Mouse (Mus musculus): Measurements from ENCODE around the gene Mtnr1a. TPM values are rescaled to one million over a fixed set of nuclear protein-coding genes. Genes with fewer than 3 reads are reported as not detected.
A peak's percentile ranks its signal among the peaks of the same experiment; 100 is the strongest.

Gene Mtnr1a
- polyA plus RNA-seq, 1 experiment from 2014 or later = 0.30 TPM

DNA sequence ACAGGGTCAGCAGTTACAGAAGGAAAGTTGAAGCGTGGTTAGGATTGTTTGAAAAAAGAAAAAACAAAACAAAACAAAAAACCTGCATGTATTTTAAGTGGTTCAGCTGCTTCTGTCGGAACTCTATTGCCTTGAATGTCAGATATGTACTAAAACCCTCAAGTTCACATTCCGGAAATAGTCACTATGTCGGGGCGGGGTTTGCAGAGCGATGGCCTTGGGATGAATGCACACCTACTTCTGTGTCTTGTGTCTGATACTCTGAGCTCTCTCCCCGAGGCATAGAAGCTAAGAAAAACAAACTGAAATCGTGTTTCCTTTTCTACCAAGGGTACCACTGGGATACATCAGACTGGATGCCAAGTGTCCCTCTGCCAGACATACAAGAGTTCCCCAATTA is 18.5 kb upstream of the Mtnr1a start:
- H3K27ac ChIP-seq (ENCODE audit: low read depth) = no peak overlapping the region
- no peaks in the 10 kb centered on the region for H3K4me1 ChIP-seq (ENCODE audit: insufficient read depth)
- WGBS = 78% methylated on average over 8 of the region's 8 CpGs
- DNase-seq (no peak), ATAC-seq (ENCODE audit: insufficient read depth) (no peak)
- no peaks in the 10 kb centered on the region for H3K27me3 ChIP-seq (ENCODE audit: insufficient read depth, low read length)
- no peaks in the 10 kb centered on the region for H3K9me3 ChIP-seq (ENCODE audit: low read depth, low read length)
- H3K36me3 ChIP-seq (ENCODE audit: insufficient read depth) = peaks cover 73% of the 10 kb centered on the region
- TF ChIP-seq CTCF (IDR thresholded peaks at IDR 0.05; ENCODE audit: low read depth) = no peak
- H3K4me3 ChIP-seq (ENCODE audit: low read depth, low read length) = no peak overlapping the region
- H3K9ac ChIP-seq = no peak overlapping the region
- no peak overlapping the region for H3K4me2 ChIP-seq

DNA sequence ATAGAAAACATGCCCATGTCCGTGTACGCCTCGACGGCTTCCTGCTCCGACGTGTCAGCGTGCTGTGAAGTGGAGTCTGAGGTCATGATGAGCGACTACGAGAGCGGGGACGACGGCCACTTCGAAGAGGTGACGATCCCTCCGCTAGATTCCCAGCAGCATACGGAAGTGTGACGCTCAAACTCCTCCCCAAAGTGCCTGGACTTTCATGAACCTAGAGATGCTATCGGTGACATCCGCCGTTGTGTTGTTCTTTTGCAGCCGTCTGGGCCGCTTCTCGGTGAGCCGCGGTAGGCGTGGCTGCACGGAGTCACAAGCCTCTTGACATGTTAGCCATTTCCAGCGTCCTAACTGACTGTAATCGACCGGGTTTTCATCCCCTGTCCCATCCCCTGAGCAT is 17.7 kb upstream of the Mtnr1a start:
- ATAC-seq (ENCODE audit: insufficient read depth) (no peak), DNase-seq (no peak)
- no peaks in the 10 kb centered on the region for H3K4me1 ChIP-seq (ENCODE audit: insufficient read depth)
- H3K4me3 ChIP-seq (ENCODE audit: low read depth, low read length) = no peak overlapping the region
- no peak for TF ChIP-seq CTCF (IDR thresholded peaks at IDR 0.05; ENCODE audit: low read depth)
- H3K9ac ChIP-seq = no peak overlapping the region
- WGBS = 93% methylated on average over 30 of the region's 30 CpGs
- peaks cover 73% of the 10 kb centered on the region for H3K36me3 ChIP-seq (ENCODE audit: insufficient read depth)
- no peaks in the 10 kb centered on the region for H3K9me3 ChIP-seq (ENCODE audit: low read depth, low read length)
- H3K27ac ChIP-seq (ENCODE audit: low read depth) = no peak overlapping the region
- H3K4me2 ChIP-seq = no peak overlapping the region
- no peaks in the 10 kb centered on the region for H3K27me3 ChIP-seq (ENCODE audit: insufficient read depth, low read length)

DNA sequence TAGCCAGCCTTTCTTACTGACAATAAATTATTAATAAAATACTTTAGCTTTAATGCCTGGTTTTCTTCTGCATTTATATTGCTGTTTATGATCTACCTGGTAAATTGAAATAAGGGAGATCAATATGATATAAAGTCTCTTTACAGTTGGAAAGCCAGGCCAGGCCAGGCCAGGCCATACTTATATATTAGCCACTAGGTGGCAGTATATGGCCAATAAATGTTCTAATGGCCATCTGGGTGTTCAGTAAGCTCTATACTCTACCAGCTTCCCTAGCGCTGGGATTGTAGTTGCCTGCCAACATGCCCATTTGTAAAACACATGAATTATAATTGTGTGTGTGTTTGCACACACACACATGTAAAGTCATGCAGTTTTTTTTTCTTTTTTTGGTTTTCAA is 16.7 kb upstream of the Mtnr1a start:
- no peaks in the 10 kb centered on the region for H3K27me3 ChIP-seq (ENCODE audit: insufficient read depth, low read length)
- H3K4me3 ChIP-seq (ENCODE audit: low read depth, low read length) = no peak overlapping the region
- H3K4me2 ChIP-seq = no peak overlapping the region
- no peaks in the 10 kb centered on the region for H3K4me1 ChIP-seq (ENCODE audit: insufficient read depth)
- 88% methylated on average over 1 of the region's 1 CpGs for WGBS
- TF ChIP-seq CTCF (IDR thresholded peaks at IDR 0.05; ENCODE audit: low read depth) = peak; percentile 64
- ATAC-seq (ENCODE audit: insufficient read depth) = peak; percentile 69; the same call in 1 of the 2 replicates
- H3K9ac ChIP-seq = no peak overlapping the region
- no peaks in the 10 kb centered on the region for H3K9me3 ChIP-seq (ENCODE audit: low read depth, low read length)
- DNase-seq = peak; percentile 73
- H3K27ac ChIP-seq (ENCODE audit: low read depth) = no peak overlapping the region
- peaks cover 63% of the 10 kb centered on the region for H3K36me3 ChIP-seq (ENCODE audit: insufficient read depth)

DNA sequence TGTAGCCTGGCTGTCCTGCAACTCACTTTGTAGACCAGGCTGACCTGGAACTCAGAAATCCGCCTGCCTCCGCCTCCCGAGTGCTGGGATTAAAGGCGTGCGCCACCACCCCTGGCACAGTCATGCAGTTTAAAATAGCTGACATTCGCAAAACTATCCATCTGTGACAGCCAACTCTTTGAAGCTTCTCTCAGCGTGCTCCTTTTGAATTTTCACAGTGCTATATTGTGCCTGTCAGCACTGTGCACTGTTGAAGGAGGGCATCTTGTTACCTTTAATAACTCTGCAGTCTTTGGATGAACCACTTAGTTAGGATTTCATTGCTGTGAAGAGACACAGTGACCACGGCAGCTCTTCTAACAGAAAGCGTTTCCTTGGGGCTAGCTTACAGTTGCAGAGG is 16.3 kb upstream of the Mtnr1a start:
- WGBS = 90% methylated on average over 9 of the region's 9 CpGs
- H3K4me3 ChIP-seq (ENCODE audit: low read depth, low read length) = no peak overlapping the region
- no peak for TF ChIP-seq CTCF (IDR thresholded peaks at IDR 0.05; ENCODE audit: low read depth)
- no peak overlapping the region for H3K4me2 ChIP-seq
- H3K9me3 ChIP-seq (ENCODE audit: low read depth, low read length) = no peaks in the 10 kb centered on the region
- ATAC-seq (ENCODE audit: insufficient read depth) (no peak), DNase-seq (no peak)
- H3K27me3 ChIP-seq (ENCODE audit: insufficient read depth, low read length) = no peaks in the 10 kb centered on the region
- H3K4me1 ChIP-seq (ENCODE audit: insufficient read depth) = no peaks in the 10 kb centered on the region
- no peak overlapping the region for H3K27ac ChIP-seq (ENCODE audit: low read depth)
- H3K9ac ChIP-seq = no peak overlapping the region
- peaks cover 61% of the 10 kb centered on the region for H3K36me3 ChIP-seq (ENCODE audit: insufficient read depth)

DNA sequence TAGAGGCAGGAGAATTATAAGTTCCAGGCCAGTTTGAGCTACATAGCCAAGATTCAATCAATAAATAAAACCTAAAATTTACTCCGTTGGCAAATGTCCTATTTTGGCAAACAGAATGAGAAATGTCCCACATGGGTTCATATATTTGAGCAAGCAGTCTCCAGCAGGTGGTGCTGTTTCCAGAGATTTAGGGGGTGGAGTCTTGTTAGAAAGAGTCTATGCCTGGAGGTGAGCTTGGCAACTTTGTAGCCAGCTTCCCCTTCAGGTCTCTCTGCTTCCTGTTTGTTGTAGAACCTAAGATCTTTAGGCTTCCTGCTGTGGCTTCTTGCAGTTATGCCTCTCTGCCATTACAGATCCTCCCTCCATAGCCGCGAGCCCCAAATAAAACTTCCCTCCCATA is 13.4 kb upstream of the Mtnr1a start:
- H3K4me3 ChIP-seq (ENCODE audit: low read depth, low read length) = no peak overlapping the region
- H3K9me3 ChIP-seq (ENCODE audit: low read depth, low read length) = no peaks in the 10 kb centered on the region
- no peak overlapping the region for H3K4me2 ChIP-seq
- DNase-seq (no peak), ATAC-seq (ENCODE audit: insufficient read depth) (no peak)
- no peak overlapping the region for H3K27ac ChIP-seq (ENCODE audit: low read depth)
- H3K36me3 ChIP-seq (ENCODE audit: insufficient read depth) = peaks cover 40% of the 10 kb centered on the region
- no peak overlapping the region for H3K9ac ChIP-seq
- TF ChIP-seq CTCF (IDR thresholded peaks at IDR 0.05; ENCODE audit: low read depth) = no peak
- no peaks in the 10 kb centered on the region for H3K4me1 ChIP-seq (ENCODE audit: insufficient read depth)
- 96% methylated on average over 3 of the region's 3 CpGs for WGBS
- H3K27me3 ChIP-seq (ENCODE audit: insufficient read depth, low read length) = no peaks in the 10 kb centered on the region

DNA sequence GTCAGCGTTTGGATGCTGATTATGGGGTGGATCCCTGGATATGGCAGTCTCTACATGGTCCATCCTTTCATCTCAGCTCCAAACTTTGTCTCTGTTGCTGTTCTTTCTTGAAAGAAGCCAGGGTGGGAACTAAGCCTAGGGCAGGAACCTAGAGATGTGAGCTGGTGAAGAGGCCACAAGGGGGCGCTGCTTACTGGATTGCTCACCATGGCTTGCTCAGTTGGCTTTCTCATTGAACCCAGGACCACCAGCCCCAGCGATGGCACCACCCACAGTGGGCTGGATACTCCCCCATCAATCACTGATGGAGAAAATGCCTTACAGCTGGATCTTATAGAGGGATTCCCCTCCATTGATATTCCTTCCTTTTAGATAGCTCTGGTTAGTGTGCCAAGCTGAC is 12.1 kb upstream of the Mtnr1a start:
- no peak overlapping the region for H3K27ac ChIP-seq (ENCODE audit: low read depth)
- H3K9ac ChIP-seq = no peak overlapping the region
- no peaks in the 10 kb centered on the region for H3K27me3 ChIP-seq (ENCODE audit: insufficient read depth, low read length)
- no peak overlapping the region for H3K4me2 ChIP-seq
- no peaks in the 10 kb centered on the region for H3K9me3 ChIP-seq (ENCODE audit: low read depth, low read length)
- ATAC-seq (ENCODE audit: insufficient read depth) = no peak
- H3K4me1 ChIP-seq (ENCODE audit: insufficient read depth) = no peaks in the 10 kb centered on the region
- WGBS = 24% methylated on average over 2 of the region's 3 CpGs
- no peak overlapping the region for H3K4me3 ChIP-seq (ENCODE audit: low read depth, low read length)
- H3K36me3 ChIP-seq (ENCODE audit: insufficient read depth) = peaks cover 27% of the 10 kb centered on the region
- TF ChIP-seq CTCF (IDR thresholded peaks at IDR 0.05; ENCODE audit: low read depth) = peak; percentile 42
- peak; percentile 25 for DNase-seq

DNA sequence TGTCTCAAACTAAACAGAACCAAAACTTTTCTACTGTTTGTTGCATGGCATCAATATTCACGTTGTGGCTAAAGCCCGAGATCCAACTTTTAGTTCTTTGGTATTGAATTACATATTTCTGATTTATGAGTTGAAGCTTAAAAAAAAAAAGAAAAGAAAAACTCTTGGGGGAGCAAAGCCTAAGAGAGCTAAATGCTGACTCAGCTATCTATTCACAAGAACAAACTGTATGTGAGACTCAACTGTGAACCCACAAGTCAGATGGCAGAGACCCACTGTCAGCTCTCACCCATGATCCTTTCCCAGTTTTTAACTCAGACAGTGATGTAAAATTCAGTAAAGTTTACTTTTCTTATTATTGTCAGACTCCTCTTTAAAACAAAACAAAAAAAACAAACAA is 8.9 kb upstream of the Mtnr1a start:
- 64% methylated on average over 2 of the region's 2 CpGs for WGBS
- no peaks in the 10 kb centered on the region for H3K4me1 ChIP-seq (ENCODE audit: insufficient read depth)
- TF ChIP-seq CTCF (IDR thresholded peaks at IDR 0.05; ENCODE audit: low read depth) = no peak
- H3K4me2 ChIP-seq = no peak overlapping the region
- H3K4me3 ChIP-seq (ENCODE audit: low read depth, low read length) = no peak overlapping the region
- H3K9ac ChIP-seq = no peak overlapping the region
- DNase-seq = no peak
- no peaks in the 10 kb centered on the region for H3K9me3 ChIP-seq (ENCODE audit: low read depth, low read length)
- 0 out of 2 replicates have a peak, but pooled peaks cover 5% of the 10 kb centered on the region for H3K36me3 ChIP-seq (ENCODE audit: insufficient read depth)
- ATAC-seq (ENCODE audit: insufficient read depth) = no peak
- H3K27ac ChIP-seq (ENCODE audit: low read depth) = no peak overlapping the region
- no peaks in the 10 kb centered on the region for H3K27me3 ChIP-seq (ENCODE audit: insufficient read depth, low read length)

DNA sequence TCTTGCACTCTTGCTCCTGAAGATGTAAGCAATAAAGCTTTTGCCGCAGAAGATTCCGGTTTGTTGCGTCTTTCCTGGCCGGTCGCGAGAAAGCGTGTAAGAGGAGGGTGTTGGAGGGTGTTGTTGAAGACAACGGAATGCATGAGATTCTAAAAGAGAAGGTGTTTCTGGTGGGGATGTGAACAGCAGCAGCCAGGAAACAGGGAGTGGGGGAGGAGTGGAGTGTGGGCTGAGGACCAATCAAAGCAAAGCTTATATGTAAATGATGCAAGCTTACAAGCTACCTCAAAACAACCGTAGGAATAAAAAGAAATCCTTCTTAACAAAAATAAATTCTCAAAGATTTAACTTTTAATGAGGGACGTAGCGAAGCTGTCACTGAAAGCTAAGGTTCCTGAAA is 6.6 kb upstream of the Mtnr1a start:
- H3K27me3 ChIP-seq (ENCODE audit: insufficient read depth, low read length) = no peaks in the 10 kb centered on the region
- H3K4me3 ChIP-seq (ENCODE audit: low read depth, low read length) = no peak overlapping the region
- no peaks in the 10 kb centered on the region for H3K4me1 ChIP-seq (ENCODE audit: insufficient read depth)
- DNase-seq = no peak
- 87% methylated on average over 11 of the region's 11 CpGs for WGBS
- ATAC-seq (ENCODE audit: insufficient read depth) = no peak
- no peak overlapping the region for H3K9ac ChIP-seq
- no peaks in the 10 kb centered on the region for H3K36me3 ChIP-seq (ENCODE audit: insufficient read depth)
- no peak overlapping the region for H3K4me2 ChIP-seq
- no peak overlapping the region for H3K27ac ChIP-seq (ENCODE audit: low read depth)
- TF ChIP-seq CTCF (IDR thresholded peaks at IDR 0.05; ENCODE audit: low read depth) = no peak
- H3K9me3 ChIP-seq (ENCODE audit: low read depth, low read length) = no peaks in the 10 kb centered on the region
